Mouse (Mus musculus) urinary bladder, postnatal 4 days (tissue): ENCODE measurements around the gene Usf2.
A peak's percentile ranks its signal among the peaks of the same experiment; 100 is the strongest.

Experiments used
- DNase-seq, 2 experiments: peaks; one replicate each; pipeline ENCODE4 v3.0.0; 2021 to 2022; ENCODE audit warnings: low spot score in 2 of 2

Gene Usf2

DNA sequence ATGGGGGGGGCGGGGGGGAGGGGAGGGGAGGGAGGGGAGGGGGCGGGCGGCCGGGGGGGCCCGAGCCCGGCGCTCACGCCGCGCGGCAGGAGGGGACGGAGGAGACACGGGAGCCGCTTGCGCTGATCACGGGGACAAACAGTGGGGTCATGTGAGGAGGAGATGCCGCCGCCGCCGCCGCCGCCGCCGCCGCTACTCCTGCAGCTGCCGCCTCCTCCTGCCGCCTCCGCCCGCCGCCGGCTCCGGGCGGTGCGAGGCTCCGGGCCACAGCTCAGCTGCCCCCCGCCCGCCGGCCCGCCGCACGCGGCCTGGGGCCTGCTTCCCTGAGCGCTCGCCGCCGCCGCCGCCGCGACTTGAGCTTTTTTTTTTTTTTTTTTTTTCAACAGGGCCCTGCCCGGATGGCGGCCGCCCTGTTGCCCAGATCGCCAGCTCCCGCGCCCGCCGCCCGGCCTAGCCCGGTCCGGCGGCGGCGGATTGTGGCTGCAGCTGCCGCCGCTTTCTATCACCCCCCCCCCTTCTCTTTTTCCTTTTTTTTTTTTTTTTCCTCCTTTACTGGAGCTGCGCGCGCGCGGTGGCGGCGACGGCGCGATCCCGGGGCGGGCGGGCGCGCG, at the start of gene Usf2:
Usf2 (minus strand) TSS at position 48 of the 611 bp plus-strand sequence.
- peak; percentile 78 to 83 for DNase-seq

DNA sequence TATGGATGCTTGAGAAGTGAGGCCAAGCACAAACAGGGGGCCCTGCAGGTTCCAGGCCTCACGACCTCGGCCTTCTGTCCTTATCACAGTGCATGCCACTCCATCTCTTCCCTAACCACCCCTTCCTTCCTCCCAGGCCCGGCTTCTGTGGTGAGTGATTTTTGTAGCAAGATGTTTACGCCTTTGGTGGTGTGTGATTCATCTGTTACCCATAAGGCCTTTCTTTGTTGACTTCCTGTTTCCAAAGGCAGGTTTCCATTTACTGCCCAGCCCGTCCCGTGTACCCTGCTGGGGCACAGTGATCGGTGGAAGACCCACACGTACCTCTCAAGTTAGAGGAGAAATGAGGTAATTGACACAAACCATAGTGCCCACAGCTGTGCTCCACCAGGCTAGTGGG, 46.0 kb upstream of the Usf2 start:
- DNase-seq, result no peak

DNA sequence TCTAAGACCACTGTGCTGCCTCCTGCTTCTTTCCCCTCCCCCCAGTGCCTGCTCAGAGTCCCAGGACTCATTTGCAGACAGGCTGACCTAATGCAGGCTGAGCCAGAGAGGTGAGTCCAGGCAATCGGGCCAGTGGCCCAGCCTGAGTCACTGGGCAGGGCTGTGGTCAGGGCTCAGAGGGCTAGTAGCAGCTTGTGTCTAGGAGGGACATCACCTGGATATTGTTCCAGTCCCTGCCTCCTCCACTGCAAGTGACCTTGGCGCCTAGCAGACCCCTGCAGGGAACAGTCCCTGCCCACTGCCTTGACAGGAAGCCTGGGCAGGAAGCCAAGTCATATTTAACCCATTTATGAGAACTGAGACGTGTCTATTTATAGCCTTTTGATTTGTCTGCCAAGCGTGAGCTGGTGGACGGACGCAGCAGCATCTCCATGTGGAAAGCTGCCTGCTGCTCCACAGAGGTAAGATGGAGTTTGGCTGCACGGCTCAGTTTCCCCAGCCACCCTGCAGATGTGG, 44.0 kb upstream of the Usf2 start:
- DNase-seq, result peak; percentile 50 to 61

DNA sequence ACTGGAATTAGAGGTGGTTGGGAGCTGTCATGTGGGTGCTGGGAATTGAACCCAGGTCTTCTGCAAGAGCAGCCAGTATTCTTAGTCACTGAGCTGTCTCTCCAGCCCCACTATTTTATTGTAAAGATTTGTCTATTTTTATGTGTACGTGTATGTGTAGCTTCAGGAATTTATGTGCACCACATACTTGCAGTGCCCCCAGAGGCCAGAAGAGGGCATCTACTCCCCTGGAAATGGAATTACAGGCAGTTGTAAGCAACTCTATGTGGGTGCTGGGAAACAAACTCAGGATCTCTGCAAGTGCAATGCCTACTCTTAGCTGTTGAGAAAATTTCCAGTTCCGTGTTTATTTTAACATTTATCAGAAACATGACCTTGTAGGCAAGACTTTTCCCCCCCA, 39.9 kb upstream of the Usf2 start:
- DNase-seq, result no peak

DNA sequence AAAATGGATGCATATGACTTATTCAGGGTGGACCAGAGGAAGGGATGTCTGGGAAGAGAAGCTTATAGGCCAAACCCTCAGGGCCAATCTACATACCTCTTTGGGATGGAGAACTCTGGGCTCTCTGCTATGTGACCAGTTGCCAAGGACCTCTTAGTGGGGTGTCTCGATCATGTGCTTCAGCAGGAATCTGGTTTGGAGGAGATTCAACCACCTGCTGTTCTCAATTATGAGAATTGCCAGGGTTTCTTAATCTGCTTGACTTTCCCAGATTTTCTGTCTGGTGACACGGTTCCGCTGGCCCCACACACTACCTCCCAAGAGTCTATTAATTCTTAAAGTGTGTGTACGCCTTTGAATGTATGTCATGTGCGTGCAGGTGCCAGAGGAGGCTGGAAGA, 37.4 kb upstream of the Usf2 start:
- DNase-seq, result no peak

DNA sequence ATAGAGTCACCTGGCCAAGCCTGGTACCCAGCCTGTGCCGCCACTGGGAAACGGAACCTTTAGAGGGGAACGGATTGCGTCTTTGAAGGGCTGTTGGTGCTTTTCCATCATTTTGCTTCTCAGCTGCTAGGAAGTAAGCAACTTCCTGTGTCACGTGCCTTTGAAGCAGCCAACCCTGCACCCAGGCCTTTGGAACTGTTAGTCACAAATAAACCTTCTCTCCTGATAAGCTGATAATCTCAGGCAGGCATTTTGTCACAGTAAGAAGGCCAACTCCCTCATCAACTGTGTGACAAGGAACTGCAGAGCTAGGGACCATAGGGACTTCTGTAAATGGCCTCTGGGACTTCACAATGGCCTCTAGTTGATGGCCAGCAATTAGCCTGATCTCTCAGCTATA, 35.5 kb upstream of the Usf2 start:
- no peak for DNase-seq

DNA sequence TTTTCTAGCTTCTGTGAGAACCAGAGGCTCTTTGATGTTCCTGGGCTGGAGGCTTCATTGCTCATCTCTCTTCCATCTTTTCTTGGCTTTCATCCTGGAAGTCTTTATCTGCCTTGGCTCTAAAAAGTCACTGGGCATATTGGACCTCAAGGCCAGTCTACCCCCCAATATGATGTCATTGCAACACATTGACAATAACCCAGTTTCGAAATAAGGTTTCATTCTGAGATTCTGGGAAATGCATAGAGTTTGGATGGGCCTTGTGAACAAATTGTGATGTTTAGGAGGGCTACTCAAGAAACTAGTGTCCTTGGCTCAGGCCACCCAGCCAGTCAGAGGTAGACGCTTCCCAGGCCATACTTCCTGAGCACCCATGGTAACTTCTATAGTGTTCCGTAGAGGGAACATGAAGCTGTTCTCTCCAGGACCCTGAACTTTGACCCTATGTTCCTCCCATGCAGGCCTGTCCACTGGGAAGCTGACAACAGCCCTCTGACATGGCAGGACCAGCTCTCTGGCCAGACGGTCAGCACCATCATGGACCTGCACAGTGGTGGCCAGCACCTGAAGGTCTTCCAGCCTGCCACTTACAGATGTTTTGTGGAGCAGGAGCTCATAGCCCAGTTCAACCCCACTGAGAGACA, 32.0 kb upstream of the Usf2 start:
- no peak for DNase-seq

DNA sequence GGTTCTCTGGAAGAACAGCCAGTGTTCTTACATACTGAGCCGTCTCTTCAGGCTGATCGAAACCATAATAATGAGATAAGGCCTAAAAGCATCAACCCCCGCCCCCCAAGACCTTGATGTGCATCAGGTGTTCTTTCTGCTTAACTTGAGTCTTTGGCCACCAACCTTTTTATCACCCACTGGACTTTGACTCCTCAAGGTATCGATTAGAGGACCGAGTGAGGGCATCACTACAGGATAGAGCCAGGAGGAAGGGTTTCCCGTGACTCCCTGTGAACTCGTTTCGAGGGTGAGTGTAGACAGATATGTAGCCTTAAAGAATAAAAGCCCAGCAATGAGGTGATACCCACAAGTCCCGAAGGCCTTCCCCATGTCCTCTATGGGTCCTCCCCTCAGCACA, 28.8 kb upstream of the Usf2 start:
- no peak for DNase-seq

DNA sequence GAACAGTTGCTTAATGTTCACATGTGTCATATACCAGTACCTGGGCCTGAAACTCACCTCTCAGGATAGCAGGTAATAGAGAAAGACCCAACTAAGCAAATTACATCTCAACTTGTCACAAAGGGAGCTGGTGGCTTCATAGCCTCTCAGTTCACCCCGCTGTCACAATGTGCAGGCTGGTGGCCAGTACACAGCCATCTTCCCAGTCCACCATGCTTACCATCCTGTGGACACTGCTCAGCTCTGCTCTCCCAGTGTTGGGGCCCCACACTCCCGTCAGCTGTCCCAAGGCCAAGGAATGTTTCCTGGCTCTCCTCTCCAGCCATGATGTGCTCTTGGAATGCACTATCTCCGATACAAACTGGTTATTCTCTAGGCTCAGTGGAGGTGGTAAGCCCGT, 25.1 kb upstream of the Usf2 start:
- no peak for DNase-seq

DNA sequence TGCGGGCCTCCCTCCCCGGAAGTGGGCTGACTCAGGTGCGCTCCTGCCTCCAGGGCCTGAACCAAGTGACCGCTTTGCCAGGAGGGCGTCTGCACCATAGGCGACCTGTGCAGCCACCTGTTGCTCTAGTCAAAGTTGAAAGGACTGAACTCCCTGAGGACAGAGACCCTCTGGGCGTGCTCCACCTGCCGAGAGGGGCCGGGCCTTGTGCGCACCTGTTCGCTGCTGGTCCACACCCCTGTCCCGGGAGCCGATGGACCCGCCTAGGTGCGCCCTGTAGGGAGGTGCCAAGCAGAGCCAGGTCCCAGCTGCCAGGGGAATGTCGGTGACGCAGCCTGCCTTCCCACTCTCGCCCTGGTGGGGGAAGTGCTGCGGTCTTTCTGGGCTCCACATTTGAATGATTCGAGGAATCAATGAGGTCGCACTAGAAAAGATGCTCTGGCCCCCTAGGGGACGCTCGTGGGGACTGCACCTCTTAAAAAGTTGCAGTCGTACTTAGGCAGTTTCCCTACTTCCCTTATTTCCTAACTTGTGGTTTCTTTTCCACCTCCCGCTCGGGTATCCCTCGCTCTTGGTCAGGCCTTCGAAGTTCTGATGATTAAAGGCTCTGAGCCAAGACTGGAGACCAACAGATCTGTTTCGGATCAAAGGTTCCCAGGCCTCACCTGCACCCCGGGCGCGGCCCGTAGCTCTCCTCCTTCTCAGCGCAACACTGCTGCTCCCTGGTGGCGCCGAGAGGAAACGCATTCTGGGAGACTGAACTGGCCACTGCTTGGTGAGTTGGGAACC, 17.1 kb upstream of the Usf2 start, which contains the start of gene Fam187b:
Fam187b (plus strand) TSS at position 290 of the 789 bp plus-strand sequence.
- DNase-seq, result peak; percentile 85 to 92

DNA sequence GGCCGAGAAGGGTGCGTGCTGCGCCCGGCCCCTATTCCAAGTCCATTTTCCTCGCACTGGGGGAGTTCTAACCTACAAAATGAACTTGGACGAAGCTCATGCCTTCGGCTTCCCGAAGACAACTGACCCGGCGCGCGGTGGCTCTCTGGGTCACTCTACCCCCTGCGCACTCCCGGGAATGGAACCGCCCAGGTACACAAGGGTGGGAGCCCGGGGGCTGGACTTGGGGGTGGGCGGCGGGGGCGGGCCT, 16.6 kb upstream of the Usf2 start, which contains the start of gene Lsr:
Lsr (minus strand) TSS at position 214 of the 250 bp plus-strand sequence.
- no peak for DNase-seq

DNA sequence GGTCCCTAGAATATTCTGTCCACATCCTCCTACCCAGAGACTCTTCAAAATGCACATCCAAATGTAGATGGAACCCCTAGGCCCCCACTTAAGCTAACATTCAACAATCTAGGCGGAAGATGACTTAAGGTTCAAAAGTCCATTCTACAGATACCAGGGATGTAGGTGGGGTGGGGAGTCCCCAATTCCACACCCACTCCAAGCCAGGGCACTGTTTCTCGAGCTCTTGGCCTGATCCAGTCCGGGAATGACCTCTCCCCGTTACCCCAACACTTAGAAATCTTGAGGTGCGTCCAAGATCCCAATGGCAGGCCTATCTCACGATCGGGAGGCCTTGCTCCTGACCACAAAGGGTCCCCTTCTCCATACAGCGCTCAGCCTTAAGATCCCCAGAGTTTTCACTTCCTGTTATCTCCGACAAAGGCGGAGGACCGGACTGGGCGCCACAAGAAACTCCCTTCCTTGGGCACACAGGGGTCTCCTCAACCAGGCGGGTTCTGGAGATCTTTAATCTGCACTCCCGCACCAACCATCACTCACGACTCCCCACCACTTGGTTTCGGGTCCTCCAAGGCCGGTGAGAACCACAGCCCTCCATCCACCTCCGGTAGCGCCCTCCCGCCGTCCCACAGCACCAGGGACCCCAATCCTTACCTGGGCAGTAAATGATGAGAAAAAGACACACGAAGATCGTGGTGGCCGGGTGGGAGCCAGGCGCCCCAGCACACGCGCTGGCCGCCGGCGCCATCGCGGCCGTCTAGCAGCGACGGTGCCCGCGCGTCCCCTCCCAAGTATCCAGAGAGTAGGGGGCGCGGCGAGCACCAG, 16.0 kb upstream of the Usf2 start:
- no peak for DNase-seq

DNA sequence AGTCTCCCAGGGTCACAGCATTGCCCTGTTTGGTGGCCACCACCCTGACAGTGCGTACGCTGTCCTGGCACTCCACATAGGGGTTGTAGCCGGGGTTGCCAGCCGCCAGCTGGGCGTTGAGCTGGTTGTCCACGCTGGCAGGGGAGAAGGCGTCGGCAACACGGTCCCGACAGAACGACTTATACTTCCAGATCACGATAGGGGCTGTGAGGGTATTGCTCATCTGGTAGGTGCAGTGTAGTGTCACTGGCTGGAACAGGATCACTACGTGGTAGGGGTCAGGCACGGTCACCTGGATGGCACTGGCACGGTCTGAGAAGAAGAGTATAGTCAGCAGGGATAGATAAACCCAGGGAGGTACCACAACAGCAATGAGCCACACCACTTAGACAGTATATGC, 15.3 kb upstream of the Usf2 start:
- no peak for DNase-seq

DNA sequence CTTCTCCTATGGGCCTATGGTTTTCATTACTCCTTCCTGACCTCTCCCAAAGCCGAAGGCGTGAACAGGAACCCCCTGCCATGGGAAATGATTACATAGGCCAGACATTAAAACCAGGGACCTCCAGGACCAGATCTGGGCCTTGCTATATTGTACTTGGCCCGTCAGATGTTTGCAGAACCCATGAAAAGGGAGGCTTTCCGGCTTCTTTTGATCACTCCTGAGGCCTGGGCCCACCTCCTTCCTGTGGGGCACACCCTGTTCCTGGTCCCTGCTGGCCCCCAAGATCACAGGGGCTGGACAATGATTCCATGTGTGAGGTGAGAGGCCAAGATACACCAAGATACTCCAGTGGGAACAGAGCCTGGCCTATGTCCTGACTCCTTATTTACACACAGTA, 12.6 kb upstream of the Usf2 start:
- no peak for DNase-seq

DNA sequence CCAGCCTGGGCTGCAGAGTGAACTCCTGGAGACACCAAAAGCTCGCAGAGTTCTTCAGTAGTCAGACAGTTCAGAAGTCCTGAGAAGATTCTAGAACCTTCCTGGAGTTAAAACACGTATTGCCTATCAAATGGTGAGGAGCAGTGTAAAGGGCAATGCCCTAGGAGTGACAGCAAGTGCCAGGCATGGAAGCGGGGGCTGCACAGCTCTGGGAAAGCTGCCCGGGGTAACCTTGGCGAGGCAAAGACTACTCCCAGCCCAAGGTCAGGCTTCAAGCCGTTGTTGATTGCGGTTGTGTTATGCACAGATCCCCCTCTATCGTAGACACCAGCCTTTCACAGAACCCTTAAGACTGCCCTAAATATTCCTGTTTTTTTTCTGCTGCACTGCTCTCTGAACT, 12.0 kb upstream of the Usf2 start:
- DNase-seq, result no peak

DNA sequence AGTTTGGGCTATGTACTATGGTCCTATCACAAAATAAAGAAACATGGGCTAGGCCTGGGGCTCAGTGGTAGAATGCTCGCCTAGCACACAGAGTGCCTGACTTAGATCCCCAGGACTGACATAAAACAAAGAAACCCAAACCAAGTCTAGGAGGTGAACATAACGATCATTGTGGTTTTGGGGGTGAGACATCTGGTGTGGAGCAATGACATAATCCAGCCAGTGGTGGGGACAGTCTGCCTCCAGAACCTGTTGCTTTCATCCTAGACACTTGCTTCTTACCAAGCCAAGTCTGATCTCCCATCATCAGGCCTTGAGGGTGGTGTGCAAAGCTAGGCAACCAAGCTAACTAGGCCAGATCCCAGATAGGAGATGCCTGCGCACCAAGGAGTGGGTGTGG, 10.1 kb upstream of the Usf2 start:
- DNase-seq, result no peak

DNA sequence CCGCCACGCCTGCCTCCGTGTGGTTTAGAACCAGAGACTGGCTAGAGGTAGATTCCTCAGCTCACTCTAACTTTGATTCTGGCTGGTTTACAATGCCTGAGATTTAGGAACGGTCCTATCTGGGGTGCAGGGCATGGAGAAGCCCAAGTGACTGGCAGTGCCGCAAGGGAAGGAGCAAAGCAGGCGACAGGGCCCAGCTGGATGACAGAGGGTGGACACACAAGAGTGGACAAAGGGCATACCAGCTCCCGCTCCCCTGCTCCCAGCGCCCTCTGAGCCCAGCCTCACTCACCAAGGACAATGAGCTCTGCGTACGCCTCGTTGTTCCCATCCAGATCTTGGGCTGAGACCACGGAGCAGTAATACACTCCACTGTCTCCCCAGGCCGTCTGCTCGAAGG, 9.1 kb upstream of the Usf2 start:
- DNase-seq, result no peak

DNA sequence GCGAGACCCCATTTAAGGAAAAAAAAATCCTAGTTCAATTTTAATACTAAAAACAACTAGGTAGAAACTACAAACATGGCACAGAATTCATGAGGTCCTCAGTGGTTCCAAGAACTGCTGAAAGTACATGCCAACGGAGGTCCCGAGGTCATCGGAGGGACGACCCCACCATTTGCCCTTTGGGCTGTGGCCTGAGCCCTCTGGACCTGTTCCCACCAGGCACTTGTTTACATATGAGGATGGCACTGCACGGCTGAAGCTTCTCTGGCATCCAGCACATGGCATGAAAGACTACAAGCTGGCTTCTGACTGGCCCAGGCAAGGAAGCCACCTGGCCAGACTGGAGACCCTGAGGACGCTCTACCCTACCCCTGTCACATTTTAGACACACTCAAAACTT, 7.8 kb upstream of the Usf2 start:
- DNase-seq, result no peak

DNA sequence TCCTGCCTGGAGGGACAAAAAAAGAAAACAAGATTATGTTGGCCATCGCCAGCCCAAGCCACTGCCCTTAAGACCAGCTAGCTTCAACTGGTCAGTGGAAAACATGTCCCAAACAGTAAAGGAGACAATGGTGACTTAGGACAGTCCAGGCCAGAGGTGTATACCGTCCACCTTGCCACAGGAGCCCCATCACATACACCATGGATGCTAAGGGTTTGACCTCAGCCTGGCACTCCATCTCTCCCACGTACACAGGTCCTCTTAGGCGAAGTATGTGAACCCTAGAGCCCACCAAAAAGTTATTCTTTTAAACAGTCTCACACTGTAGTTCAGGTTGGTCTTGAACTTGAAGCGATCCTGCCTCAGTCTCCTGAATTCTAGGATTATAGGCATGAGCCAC, 6.3 kb upstream of the Usf2 start:
- no peak for DNase-seq

DNA sequence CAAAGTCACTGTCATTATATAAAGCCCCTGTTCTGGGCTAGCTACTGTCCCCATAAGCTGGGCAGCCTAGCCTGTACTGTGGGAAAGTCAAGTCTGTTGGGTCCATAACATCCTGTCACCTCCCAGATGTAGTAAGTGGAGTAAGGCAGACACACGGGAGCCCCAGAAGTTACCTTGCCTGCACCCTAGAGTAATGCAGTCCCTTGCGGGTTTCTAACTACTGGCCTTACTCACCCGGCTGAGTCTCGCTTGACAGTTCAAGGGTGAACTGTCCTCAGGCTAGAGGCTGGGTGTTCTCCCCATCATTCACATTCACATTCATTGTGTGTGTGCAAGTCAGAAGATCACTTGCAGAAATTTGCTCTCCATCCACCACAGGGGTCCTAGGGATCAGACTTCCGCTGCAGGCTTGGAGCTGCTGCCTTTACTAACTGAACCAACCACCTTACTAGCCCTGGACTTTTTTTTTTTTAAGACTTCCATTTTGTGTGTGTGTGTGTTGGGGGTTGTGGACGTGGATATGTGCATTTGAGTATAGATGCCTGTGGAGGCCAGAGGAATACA, 3.3 kb upstream of the Usf2 start:
- no peak for DNase-seq

DNA sequence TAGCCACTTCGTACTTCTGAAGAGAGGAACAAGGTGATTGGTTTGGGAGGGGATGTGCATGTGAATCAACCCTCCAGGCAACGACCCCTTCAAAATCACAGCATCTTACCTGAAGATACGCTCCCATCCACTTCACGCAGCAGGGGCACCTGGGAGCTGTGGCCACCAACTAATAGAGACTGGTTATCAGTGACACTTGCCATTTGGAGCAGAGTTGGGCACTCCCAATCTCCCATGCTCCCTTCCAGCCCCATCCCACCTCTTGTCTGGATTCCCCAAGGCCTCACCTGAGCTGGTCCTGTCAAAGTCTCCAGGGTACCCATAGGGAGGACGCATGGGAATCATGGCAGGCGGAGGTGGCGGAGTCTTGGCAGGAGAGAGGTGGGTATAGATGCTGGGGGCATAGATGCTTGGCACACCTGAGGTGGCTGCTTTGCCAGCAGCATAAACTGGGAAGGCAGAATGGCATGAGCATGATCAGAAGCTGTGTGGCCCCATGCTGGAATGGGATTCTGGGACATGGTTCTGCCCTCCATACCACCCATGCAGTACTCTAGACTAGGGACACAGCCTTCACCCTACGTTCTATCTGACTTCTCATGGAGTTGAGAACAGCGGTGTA, 2.4 kb upstream of the Usf2 start:
- no peak for DNase-seq
